ENCODE assay signal across 33 mouse cellular contexts in genomic region chr7:122628050-122628449, GRCm38 (mm10). TPM values are rescaled to one million over a fixed set of nuclear protein-coding genes. Genes with fewer than 3 reads are reported as not detected.
A peak's percentile ranks its signal among the peaks of the same experiment; 100 is the strongest.
DNase-seq lines count a peak whose midpoint lies in the region; ATAC-seq and TF ChIP-seq lines count a peak whose summit lies in the region.
"Had no signal": no experiment of that assay in that cellular context is flagged by ENCODE, and none has a peak within 500 bp of the region (broad histone marks: within the 10 kb centered on the region; RNA-seq: fewer than 3 reads in every experiment).

No protein-coding gene starts in this region.

- H3K4me3 ChIP-seq in hindbrain, postnatal 0 days (ENCODE audit: low read length), result no peak overlapping the region
- H3K4me3 ChIP-seq in hindbrain, embryonic 16.5 days (ENCODE audit: low read length), result no peak overlapping the region
- H3K4me3 ChIP-seq in lung, postnatal 0 days (ENCODE audit: low read depth, low read length), result no peak overlapping the region
- H3K4me3 ChIP-seq: heart, embryonic 10.5 days; heart, embryonic 15.5 days; hindbrain, embryonic 12.5 days; liver, embryonic 15.5 days; lung, embryonic 15.5 days; midbrain, embryonic 13.5 days; neural tube, embryonic 15.5 days; stomach, embryonic 15.5 days had no signal

- no peak for TF ChIP-seq CTCF in hindbrain, postnatal 0 days (IDR thresholded peaks at IDR 0.05; ENCODE audit: low read depth)
- TF ChIP-seq CTCF in lung, postnatal 0 days (IDR thresholded peaks at IDR 0.05), result no peak

- 86% methylated on average over 5 of the region's 5 CpGs for WGBS in hindbrain, postnatal 0 days
- WGBS in hindbrain, embryonic 16.5 days, result 79% methylated on average over 5 of the region's 5 CpGs
- 77% methylated on average over 5 of the region's 5 CpGs for WGBS in lung, postnatal 0 days

- TF ChIP-seq EP300 in lung, postnatal 0 days (IDR thresholded peaks at IDR 0.05), result no peak

- H3K4me1 ChIP-seq in hindbrain, postnatal 0 days (ENCODE audit: insufficient read depth, low read length), result no peaks in the 10 kb centered on the region; the same call in 1 of the 2 replicates
- H3K4me1 ChIP-seq in hindbrain, embryonic 16.5 days (ENCODE audit: control insufficient read depth, insufficient read depth, low read depth, low read length), result no peaks in the 10 kb centered on the region
- no peaks in the 10 kb centered on the region for H3K4me1 ChIP-seq in lung, postnatal 0 days (ENCODE audit: insufficient read depth, low read depth, low read length)
- H3K4me1 ChIP-seq: heart, embryonic 10.5 days; liver, embryonic 15.5 days; neural tube, embryonic 15.5 days; stomach, embryonic 15.5 days had no signal

- no peak overlapping the region for H3K27ac ChIP-seq in hindbrain, postnatal 0 days
- no peak overlapping the region for H3K27ac ChIP-seq in hindbrain, embryonic 16.5 days (ENCODE audit: low read depth, low read length)
- H3K27ac ChIP-seq in lung, postnatal 0 days (ENCODE audit: low read length), result no peak overlapping the region
- H3K27ac ChIP-seq: heart, embryonic 10.5 days; heart, embryonic 15.5 days; hindbrain, embryonic 12.5 days; liver, embryonic 15.5 days; lung, embryonic 15.5 days; macrophage; midbrain, embryonic 13.5 days; neural tube, embryonic 15.5 days; stomach, embryonic 15.5 days had no signal

- no peaks in the 10 kb centered on the region for H3K36me3 ChIP-seq in hindbrain, postnatal 0 days (ENCODE audit: insufficient read depth, low read length)
- no peaks in the 10 kb centered on the region for H3K36me3 ChIP-seq in hindbrain, embryonic 16.5 days (ENCODE audit: control insufficient read depth, insufficient read depth, low read length)
- H3K36me3 ChIP-seq in lung, postnatal 0 days (ENCODE audit: insufficient read depth, low read length), result no peaks in the 10 kb centered on the region
- H3K36me3 ChIP-seq: heart, embryonic 10.5 days; heart, embryonic 15.5 days; hindbrain, embryonic 12.5 days; liver, embryonic 15.5 days; lung, embryonic 15.5 days; midbrain, embryonic 13.5 days; neural tube, embryonic 15.5 days; stomach, embryonic 15.5 days had no signal

- no peaks in the 10 kb centered on the region for H3K27me3 ChIP-seq in hindbrain, postnatal 0 days (ENCODE audit: insufficient read depth, low read length)
- H3K27me3 ChIP-seq in hindbrain, embryonic 16.5 days (replicated peaks; ENCODE audit: control insufficient read depth, insufficient read depth, low read length), result no peaks in the 10 kb centered on the region
- no peaks in the 10 kb centered on the region for H3K27me3 ChIP-seq in lung, postnatal 0 days (replicated peaks; ENCODE audit: insufficient read depth, low read length)
- H3K27me3 ChIP-seq: CH12.LX; heart, embryonic 15.5 days; hindbrain, embryonic 12.5 days; liver, embryonic 15.5 days; lung, embryonic 15.5 days; midbrain, embryonic 13.5 days; neural tube, embryonic 15.5 days; stomach, embryonic 15.5 days had no signal

- no peak overlapping the region for H3K9ac ChIP-seq in hindbrain, postnatal 0 days (replicated peaks; ENCODE audit: low read length)
- no peak overlapping the region for H3K9ac ChIP-seq in hindbrain, embryonic 16.5 days (ENCODE audit: low read depth, low read length)
- no peak overlapping the region for H3K9ac ChIP-seq in lung, postnatal 0 days (replicated peaks; ENCODE audit: low read depth)
- H3K9ac ChIP-seq: heart, embryonic 15.5 days; hindbrain, embryonic 12.5 days; liver, embryonic 15.5 days; lung, embryonic 15.5 days; midbrain, embryonic 13.5 days; neural tube, embryonic 15.5 days; stomach, embryonic 15.5 days had no signal

- no peak for ATAC-seq in hindbrain, postnatal 0 days
- no peak for ATAC-seq in hindbrain, embryonic 16.5 days
- no peak for ATAC-seq in lung, postnatal 0 days
- ATAC-seq in granulocyte monocyte progenitor cell, adult 5-6 weeks (replicated peaks; ENCODE audit: poor library complexity, severe bottlenecking), result no peak
- ATAC-seq: intestine, postnatal 0 days; midbrain, embryonic 13.5 days had no signal

- no peak overlapping the region for H3K4me2 ChIP-seq in hindbrain, postnatal 0 days (ENCODE audit: low read depth, low read length)
- no peak overlapping the region for H3K4me2 ChIP-seq in hindbrain, embryonic 16.5 days (ENCODE audit: low read length)
- H3K4me2 ChIP-seq in lung, postnatal 0 days (replicated peaks; ENCODE audit: low read depth, low read length), result no peak overlapping the region
- H3K4me2 ChIP-seq: heart, embryonic 15.5 days; hindbrain, embryonic 12.5 days; liver, embryonic 15.5 days; lung, embryonic 15.5 days; midbrain, embryonic 13.5 days; neural tube, embryonic 15.5 days; stomach, embryonic 15.5 days had no signal

- H3K9me3 ChIP-seq in hindbrain, postnatal 0 days (ENCODE audit: low read length), result no peaks in the 10 kb centered on the region
- H3K9me3 ChIP-seq in hindbrain, embryonic 16.5 days (ENCODE audit: control insufficient read depth, low read length), result no peaks in the 10 kb centered on the region
- no peaks in the 10 kb centered on the region for H3K9me3 ChIP-seq in lung, postnatal 0 days (ENCODE audit: low read length)
- H3K9me3 ChIP-seq: heart, embryonic 10.5 days; heart, embryonic 15.5 days; hindbrain, embryonic 12.5 days; liver, embryonic 15.5 days; lung, embryonic 15.5 days; midbrain, embryonic 13.5 days; neural tube, embryonic 15.5 days; stomach, embryonic 15.5 days had no signal

- peak; percentile 37 to 47 for DNase-seq in cerebellum, postnatal 10 days
- no peak for DNase-seq in cerebellum, adult 8-10 months
- peak; percentile 28 for DNase-seq in hindbrain, postnatal 0 days (ENCODE audit: low spot score)
- peak; percentile 11 for DNase-seq in lung, postnatal 10 days
- no peak for DNase-seq in lung, postnatal 0 days (ENCODE audit: low spot score)
- DNase-seq in MN1 (ENCODE audit: low spot score), result peak; percentile 26
- DNase-seq: adrenal gland, adult 8-10 months; cerebellum, adult 18-20 months; gastrocnemius, postnatal 10 days; heart, postnatal 36 days; kidney, adult 9 months; kidney, postnatal 10 days; right cerebral cortex, postnatal 25 days had no signal

RNA-seq across cellular contexts. Expression of gene Cacng3, which starts 42.2 kb away (rescaled TPM):
- total RNA-seq in hindbrain, postnatal 0 days (2014; rRNA removed), result 11.2 and 17.2 TPM in 2 replicates
- 22.0 and 28.5 TPM in 2 replicates for polyA plus RNA-seq in hindbrain, postnatal 0 days (2015; fragmentation: Nextera tagmentation; extraction: Ambion mirVana)
- polyA plus RNA-seq in hindbrain, embryonic 16.5 days (2015; fragmentation: Nextera tagmentation; extraction: Ambion mirVana), result 29.5 and 31.4 TPM in 2 replicates
- polyA plus RNA-seq in lung, postnatal 0 days (2015; fragmentation: Nextera tagmentation; extraction: Ambion mirVana), result not detected in 2 replicates
- not detected in 2 replicates for total RNA-seq in granulocyte monocyte progenitor cell, adult 5-6 weeks (2014; fragmentation: Nextera tagmentation)
- total RNA-seq in granulocyte monocyte progenitor cell, adult 5-6 weeks (2017), result not detected in 2 replicates
- total RNA-seq: CH12.LX; ES-E14; heart, postnatal 36 days; liver, adult 2 months; megakaryocyte-erythroid progenitor cell, adult 5-6 weeks had no signal
- polyA plus RNA-seq: C2C12; gonadal fat pad, adult 2 months; heart, embryonic 10.5 days; intestine, postnatal 0 days; large intestine, adult 2 months; limb, embryonic 11.5 days; liver, adult 2 months; macrophage had no signal

Comparison
In these comparisons a context has a peak if more than half of its experiments do, and no peak if none do; other contexts are left out.
1. DNase-seq: peak in cerebellum, postnatal 10 days (2 of 2), hindbrain, postnatal 0 days (single experiment), lung, postnatal 10 days (single experiment) and MN1 (single experiment); none in cerebellum, adult 8-10 months (single experiment) and lung, postnatal 0 days (single experiment).
2. RNA of gene Cacng3, which starts 42.2 kb away (polyA plus RNA-seq): 29.5 to 31.4 TPM in hindbrain, embryonic 16.5 days and 22.0 to 28.5 TPM in hindbrain, postnatal 0 days; not detected in lung, postnatal 0 days; every median in the first group is over 10 times any median in the second.